Mouse (Mus musculus) gastrocnemius, adult 2 months (tissue): ENCODE results near the gene Vmn1r196. TPM values are rescaled to one million over a fixed set of nuclear protein-coding genes. Genes with fewer than 3 reads are reported as not detected.
"Not testable (repeated sequence)": the region's sequence is repeated elsewhere in the genome, so short reads cannot be mapped to it uniquely, and the experiment has no call there.

Experiments used
- DNase-seq: peaks from one replicate; pipeline ENCODE4 v3.0.0; 2022
- H3K27ac ChIP-seq: fragments of 200-600 bp; 2 replicates; pipeline ENCODE4 v1.8.1; 2022; ENCODE audit warnings: mild to moderate bottlenecking
- H3K4me3 ChIP-seq: fragments of 200-600 bp; 2 replicates; pipeline ENCODE4 v1.8.1; 2022; ENCODE audit warnings: mild to moderate bottlenecking, moderate library complexity
- CTCF ChIP-seq: fragments of 200-600 bp; IDR thresholded peaks from 2 replicates; pipeline ENCODE4 v1.8.1; 2022; ENCODE audit warnings: antibody characterized with exemption, mild to moderate bottlenecking, moderate library complexity
- intact Hi-C: fragments of 180-260 bp; cut with DNase I; formaldehyde crosslinking; loops from one replicate; pipeline ENCODE4 v1.15.1; 2025
- long read RNA-seq, 2 experiments: library from polyadenylated mRNA; stranded (forward); transcript quantifications; one replicate each; pipeline ENCODE4 v2.0.0; 2021
- total RNA-seq, 2 experiments: library from RNA; stranded (reverse); gene quantifications; 2 replicates each; pipeline ENCODE4 v1.2.3; 2021

The Vmn1r196 gene
- not detected for total RNA-seq
- long read RNA-seq, experiment 1 = 0 reads
- long read RNA-seq, experiment 2 = 0 reads

DNA sequence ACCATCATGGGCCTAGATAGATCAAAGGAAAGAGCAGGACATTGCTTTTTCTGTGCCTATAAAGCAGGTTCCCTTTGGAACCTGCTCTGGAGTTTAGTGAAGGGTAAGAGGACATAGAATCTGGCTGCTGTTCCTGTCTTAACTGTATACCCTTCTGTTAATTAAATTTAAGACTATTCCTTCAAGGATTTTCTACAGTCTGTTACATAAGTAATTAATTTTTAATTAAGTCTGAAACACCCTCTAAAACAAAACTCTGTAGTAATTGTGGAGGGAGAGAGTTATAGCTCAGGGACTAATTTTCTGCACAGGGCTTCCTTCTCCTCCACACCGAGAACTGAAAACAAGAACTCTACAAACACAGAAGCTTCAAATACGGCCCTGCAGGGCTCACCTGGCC lies at the start of gene Vmn1r196:
Gene Vmn1r196 (plus strand): TSS at position 301 of the 400 bp plus-strand sequence.
- intact Hi-C loops = no loop called here
- TF ChIP-seq CTCF = no peak
- no peak within 1 kb of the TSS for H3K27ac ChIP-seq
- no peak for DNase-seq
- H3K4me3 ChIP-seq = no peak within 1 kb of the TSS

DNA sequence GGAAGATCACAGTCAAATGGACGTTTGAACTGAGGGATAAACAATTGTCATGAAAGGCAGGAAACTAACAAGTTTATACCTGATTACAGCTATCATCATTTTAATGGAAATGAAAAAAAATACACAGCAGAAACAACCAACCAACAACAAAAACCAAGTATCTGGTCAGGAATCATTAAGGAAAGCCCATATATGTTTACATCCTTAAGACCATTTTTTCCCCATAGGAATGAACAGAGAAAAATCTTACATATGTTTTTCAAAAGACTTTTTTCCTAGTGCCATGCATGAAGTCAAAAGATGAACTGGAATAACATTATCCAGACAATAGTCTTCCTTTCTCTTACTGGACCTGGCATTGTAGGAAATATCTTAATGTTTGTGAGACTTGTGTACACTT lies 45.8 kb upstream of the Vmn1r196 start, which contains the start of gene Vmn1r194:
Gene Vmn1r194 (plus strand): TSS at position 301 of the 400 bp plus-strand sequence.
- intact Hi-C loops = no loop called here
- Histone ChIP-seq H3K27ac (no peak within 1 kb of the TSS), H3K4me3 (no peak within 1 kb of the TSS)
- DNase-seq = no peak
- no peak for TF ChIP-seq CTCF

DNA sequence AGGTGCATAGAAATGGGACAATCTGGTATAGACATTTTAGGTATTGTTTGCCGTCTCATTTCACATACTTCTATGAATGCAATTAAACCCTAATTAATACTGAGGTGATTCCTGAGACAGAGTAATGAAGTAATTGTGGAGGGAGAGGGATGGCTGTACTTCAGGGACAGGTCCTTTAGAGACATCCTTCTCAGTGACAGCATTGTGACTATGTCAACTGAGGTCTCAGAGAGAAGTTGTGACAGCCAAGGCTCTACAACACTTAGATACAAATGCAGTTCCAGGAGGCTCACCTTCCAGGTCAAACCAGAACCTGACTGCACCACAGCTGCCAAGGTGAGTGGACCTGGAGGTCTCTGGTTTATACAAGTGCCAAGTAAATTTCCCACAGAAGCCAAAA lies 19.5 kb upstream of the Vmn1r196 start, which contains the start of gene Vmn1r195:
Gene Vmn1r195 (plus strand): TSS at position 301 of the 400 bp plus-strand sequence.
- DNase-seq, H3K27ac ChIP-seq, H3K4me3 ChIP-seq, intact Hi-C loops: not testable (repeated sequence)

DNA sequence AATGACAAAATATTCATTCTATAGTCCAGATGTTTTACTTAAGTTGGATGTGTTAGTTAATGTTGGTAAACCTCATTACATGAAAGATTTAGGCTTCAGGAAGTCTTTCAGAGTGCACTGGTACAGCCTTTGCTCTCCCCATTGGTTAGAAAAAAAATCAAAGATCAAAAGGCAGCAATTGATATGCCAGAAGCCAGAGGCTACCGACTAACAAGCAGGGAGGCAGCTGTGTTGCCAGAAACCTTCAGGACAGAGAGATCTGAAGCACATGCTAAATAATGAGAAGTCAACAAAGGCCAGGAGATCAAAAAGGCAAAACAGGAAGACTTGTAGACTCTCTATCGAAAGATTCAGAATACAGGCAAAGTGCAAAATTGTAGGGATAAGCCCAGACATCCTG lies 18.0 kb upstream of the Vmn1r196 start:
- no peak overlapping the region for H3K4me3 ChIP-seq
- DNase-seq = no peak
- no peak for TF ChIP-seq CTCF
- no peak overlapping the region for H3K27ac ChIP-seq
- intact Hi-C loops = no loop called here

DNA sequence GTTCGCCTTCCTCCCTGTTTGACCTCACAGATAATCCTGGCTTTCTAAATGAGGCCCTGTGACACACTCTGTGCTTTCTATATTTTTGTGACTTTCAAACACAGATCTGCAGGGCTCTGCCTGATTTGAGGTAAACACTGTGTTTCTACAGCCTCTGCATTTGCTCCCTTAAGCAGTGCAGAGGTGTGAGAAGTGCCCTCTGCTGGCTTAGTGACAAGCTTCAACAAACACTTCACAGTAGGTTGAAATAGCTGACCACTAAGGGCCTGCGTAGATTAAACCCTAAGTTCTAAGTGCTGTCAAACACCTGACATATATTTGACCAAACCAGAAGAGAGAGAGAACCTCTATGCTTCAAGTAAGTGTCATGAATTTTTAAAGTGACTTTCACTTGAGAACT lies 5.1 kb upstream of the Vmn1r196 start:
- H3K4me3 ChIP-seq = no peak overlapping the region
- no peak for TF ChIP-seq CTCF
- no peak overlapping the region for H3K27ac ChIP-seq
- intact Hi-C loops = no loop called here
- no peak for DNase-seq

DNA sequence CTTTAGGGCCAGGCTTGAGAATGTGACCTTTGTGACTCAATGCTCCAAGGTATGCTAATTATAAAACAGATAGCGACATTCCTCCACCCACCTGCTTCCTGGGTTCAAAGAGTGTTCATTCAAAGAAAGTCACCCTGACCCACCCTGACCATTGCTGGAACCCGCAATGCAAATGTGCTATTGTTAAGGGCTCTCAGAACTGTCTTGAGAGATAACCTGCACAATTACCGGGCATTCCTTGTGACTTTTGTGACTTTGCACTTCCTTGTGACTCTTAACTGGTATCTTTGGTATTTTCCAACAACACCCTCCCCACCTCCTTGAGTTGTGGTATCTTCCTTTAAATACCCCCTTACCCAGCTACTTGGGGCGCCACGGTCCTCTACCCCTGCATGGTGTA lies 18.4 kb downstream of the Vmn1r196 start:
- H3K4me3 ChIP-seq, intact Hi-C loops, DNase-seq: not testable (repeated sequence)

DNA sequence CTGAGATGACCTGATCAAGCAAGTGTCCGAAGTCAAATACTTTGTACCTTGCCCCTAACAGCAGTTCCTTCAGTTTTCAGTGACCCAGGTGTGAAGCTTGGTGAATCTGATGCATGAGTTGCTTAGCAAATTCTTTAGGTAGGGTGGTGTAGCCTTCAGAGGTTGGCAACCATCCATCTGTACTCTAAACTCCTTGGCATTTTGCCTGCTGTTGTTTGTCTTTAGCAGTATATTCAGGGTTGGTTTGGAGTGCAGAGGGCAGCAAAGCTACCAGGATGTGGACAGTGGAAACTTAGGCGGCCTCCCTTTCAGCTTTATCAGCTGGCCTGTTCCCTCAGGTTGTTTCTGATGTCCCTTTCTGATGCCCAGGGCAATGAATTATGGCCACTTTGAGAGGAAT lies 25.6 kb downstream of the Vmn1r196 start:
- Histone ChIP-seq H3K4me3 (no peak overlapping the region), H3K27ac (no peak overlapping the region)
- no peak for TF ChIP-seq CTCF
- intact Hi-C loops = no loop called here
- DNase-seq = no peak

More for the DNA sequence above, 18.4 kb downstream of the Vmn1r196 start:
- not testable (repeated sequence) for H3K27ac ChIP-seq

DNA sequence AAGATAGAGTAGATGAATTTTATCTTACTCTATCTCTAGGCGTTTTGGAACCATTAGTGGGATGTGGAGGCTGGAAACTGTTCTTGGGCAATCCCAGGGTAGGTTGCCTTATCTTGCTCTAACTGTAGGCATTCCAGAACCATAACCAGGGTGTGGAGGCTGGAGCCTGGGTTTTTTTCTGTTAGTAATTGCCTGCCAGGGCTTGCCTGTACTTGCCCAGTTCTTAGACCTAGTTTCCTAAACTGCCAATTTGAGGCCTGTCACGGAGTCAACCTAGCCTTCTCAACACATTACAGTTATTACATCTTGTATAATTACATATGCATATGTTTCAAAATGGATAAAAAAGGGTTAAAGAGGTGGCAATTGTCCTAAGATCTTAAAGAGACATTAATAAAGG lies 27.6 kb downstream of the Vmn1r196 start:
- DNase-seq = no peak
- Histone ChIP-seq H3K4me3 (no peak overlapping the region), H3K27ac (no peak overlapping the region)
- no peak for TF ChIP-seq CTCF
- intact Hi-C loops = no loop called here

DNA sequence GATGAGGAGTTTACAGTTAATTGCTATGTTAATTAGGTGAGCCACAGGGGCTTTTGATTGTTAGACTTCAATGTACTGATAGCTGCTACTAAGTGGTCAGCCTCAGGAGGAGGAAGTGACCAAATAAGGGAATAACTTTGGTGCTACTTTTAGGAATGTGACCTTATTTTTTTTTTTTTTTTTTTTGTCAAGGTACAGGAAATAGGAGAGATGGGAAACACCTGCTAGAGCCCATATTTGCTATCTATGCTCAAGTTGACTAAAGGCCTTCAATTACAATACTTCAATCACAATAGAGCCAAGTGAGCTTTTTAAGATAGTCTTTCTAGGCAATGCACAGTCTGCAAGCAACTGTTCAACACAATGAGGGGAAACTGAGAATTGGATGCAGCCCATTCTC lies 30.4 kb downstream of the Vmn1r196 start:
- TF ChIP-seq CTCF = no peak
- intact Hi-C loops = no loop called here

DNA sequence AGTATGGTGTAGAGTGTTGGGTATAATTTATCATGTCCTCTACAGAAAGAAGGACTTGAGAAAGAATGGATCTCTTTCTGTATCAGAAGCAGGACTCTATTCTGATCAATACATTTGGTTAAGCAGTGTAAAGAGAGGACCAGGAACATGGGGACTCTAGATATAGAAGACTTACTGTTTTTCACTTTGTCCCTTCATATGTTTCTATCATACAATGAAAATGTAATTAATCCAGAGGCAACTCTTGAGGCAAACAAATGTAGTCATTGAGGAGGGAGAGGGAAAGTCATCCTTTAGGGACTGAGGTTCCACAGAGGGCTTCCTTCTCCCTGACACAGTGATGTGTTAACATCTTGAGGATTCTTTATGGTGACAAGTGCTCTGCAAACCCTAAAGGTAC lies 34.6 kb downstream of the Vmn1r196 start, which contains the start of gene Vmn1r197:
Gene Vmn1r197 (plus strand): TSS at position 301 of the 400 bp plus-strand sequence.
- Histone ChIP-seq H3K27ac (no peak within 1 kb of the TSS), H3K4me3 (no peak within 1 kb of the TSS)
- TF ChIP-seq CTCF = no peak
- no peak for DNase-seq
- intact Hi-C loops = no loop called here

More for the DNA sequence above, 30.4 kb downstream of the Vmn1r196 start:
- Histone ChIP-seq H3K27ac (no peak overlapping the region), H3K4me3 (no peak overlapping the region)
- DNase-seq = no peak

DNA sequence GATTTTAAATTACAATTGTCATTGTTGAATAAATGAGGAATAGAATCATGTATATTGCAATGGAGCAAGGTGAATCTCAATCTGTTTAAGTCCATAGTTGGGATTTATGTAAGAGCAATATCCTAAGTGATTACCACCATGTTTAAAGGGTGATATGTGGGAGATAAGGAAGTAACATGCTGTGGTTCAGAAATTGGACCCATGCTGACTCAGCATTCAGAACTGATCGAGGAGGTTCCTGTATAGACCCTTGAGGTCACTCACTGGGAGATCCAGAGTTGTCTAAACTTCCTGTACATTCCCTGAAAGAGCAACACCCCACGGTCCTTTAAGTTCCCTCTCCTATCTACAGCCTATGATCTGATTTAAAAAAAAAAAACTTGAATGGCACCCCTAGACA lies 43.5 kb downstream of the Vmn1r196 start:
- TF ChIP-seq CTCF = no peak
- no peak for DNase-seq
- no peak overlapping the region for H3K4me3 ChIP-seq
- intact Hi-C loops = no loop called here
- no peak overlapping the region for H3K27ac ChIP-seq

DNA sequence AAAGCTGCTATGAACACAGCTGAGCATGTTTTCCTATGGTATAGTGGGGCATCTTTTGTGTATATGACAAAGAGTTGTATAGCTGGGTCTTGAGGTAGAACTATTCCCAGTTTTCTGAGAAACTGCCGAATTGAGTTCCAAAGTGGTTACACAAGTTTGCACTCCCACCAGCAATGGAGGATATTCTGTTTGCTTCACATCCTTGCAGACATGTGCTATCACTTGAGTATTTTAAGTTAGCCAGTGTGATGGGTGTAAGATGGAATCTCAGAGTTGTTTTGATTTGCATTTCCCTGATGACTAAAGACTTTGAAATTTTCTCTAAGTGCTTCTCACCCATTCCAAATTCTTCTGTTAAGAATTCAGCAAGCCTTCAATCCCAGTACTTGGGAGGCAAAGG lies 45.8 kb downstream of the Vmn1r196 start:
- TF ChIP-seq CTCF = no peak
- no peak overlapping the region for H3K27ac ChIP-seq
- H3K4me3 ChIP-seq = no peak overlapping the region
- no peak for DNase-seq
- intact Hi-C loops = no loop called here

Other genes starting within 250 kb of the Vmn1r196 start
- gene Hist1h4i, start 248.6 kb upstream of the Vmn1r196 start, total RNA-seq = 10 to 100 TPM; 24.1 to 25.0 TPM
- 1 to 10 TPM; 1.1 to 2.3 TPM for gene Hist1h2ag, start 247.0 kb upstream of the Vmn1r196 start, total RNA-seq
- gene Hist1h2bj, start 246.7 kb upstream of the Vmn1r196 start, total RNA-seq = 1 to 10 TPM; 2.3 to 3.4 TPM
- not detected for gene Vmn1r188, start 205.5 kb upstream of the Vmn1r196 start, total RNA-seq
- gene Vmn1r189, start 184.1 kb upstream of the Vmn1r196 start, total RNA-seq = not detected
- gene Vmn1r191, start 106.0 kb upstream of the Vmn1r196 start, total RNA-seq = not detected
- gene Vmn1r192, start 98.8 kb upstream of the Vmn1r196 start, total RNA-seq = not detected
- not detected for gene Vmn1r193, start 66.8 kb upstream of the Vmn1r196 start, total RNA-seq
- gene Vmn1r194, start 45.7 kb upstream of the Vmn1r196 start, total RNA-seq = not detected
- not detected for gene Vmn1r195, start 19.4 kb upstream of the Vmn1r196 start, total RNA-seq
- not detected for gene Vmn1r197, start 34.7 kb downstream of the Vmn1r196 start, total RNA-seq
- not detected for gene Vmn1r198, start 60.4 kb downstream of the Vmn1r196 start, total RNA-seq
- gene Vmn1r199, start 89.9 kb downstream of the Vmn1r196 start, total RNA-seq = not detected
- gene Vmn1r200, start 100.5 kb downstream of the Vmn1r196 start, total RNA-seq = not detected
- not detected for gene Vmn1r201, start 182.0 kb downstream of the Vmn1r196 start, total RNA-seq
- not detected for gene Vmn1r202, start 215.5 kb downstream of the Vmn1r196 start, total RNA-seq
- not detected for gene Vmn1r203, start 228.2 kb downstream of the Vmn1r196 start, total RNA-seq